Mouse (Mus musculus) WW6 (cell line): ENCODE measurements around the gene Polr2a.
"Not testable (repeated sequence)": the region's sequence is repeated elsewhere in the genome, so short reads cannot be mapped to it uniquely, and the experiment has no call there.

ENCODE experiments used
- DNase-seq: peaks from one replicate; pipeline ENCODE4 v3.0.0-alpha.2; 2013; ENCODE audit warnings: low read depth, low spot score

Gene Polr2a

GRCm38 (mm10) chr11:69754701-69755100 lies 3.7 kb downstream of the Polr2a start:
- no peak for DNase-seq

GRCm38 (mm10) chr11:69754233-69754632 lies 4.2 kb downstream of the Polr2a start:
- no peak for DNase-seq

GRCm38 (mm10) chr11:69752686-69753085 lies 5.8 kb downstream of the Polr2a start:
- DNase-seq: no peak

GRCm38 (mm10) chr11:69751635-69752034 lies 6.8 kb downstream of the Polr2a start:
- DNase-seq: no peak

- DNase-seq: not testable (repeated sequence)
These were observed 27.0 kb downstream of the Polr2a start for GRCm38 (mm10) chr11:69731408-69731807.

- DNase-seq: peak; percentile 86
These were observed 29.4 kb downstream of the Polr2a start for GRCm38 (mm10) chr11:69729063-69729462.

- no peak for DNase-seq
These were observed 32.5 kb downstream of the Polr2a start for GRCm38 (mm10) chr11:69725951-69726350.

GRCm38 (mm10) chr11:69723074-69723473 lies 35.4 kb downstream of the Polr2a start:
- no peak for DNase-seq

- DNase-seq: no peak
These were observed 37.6 kb downstream of the Polr2a start for GRCm38 (mm10) chr11:69720852-69721251.

GRCm38 (mm10) chr11:69719423-69719822 lies 39.0 kb downstream of the Polr2a start:
- DNase-seq: no peak

- DNase-seq: no peak
These were observed 39.8 kb downstream of the Polr2a start for GRCm38 (mm10) chr11:69718661-69719060.

GRCm38 (mm10) chr11:69716953-69717352 lies 41.5 kb downstream of the Polr2a start:
- DNase-seq: no peak

GRCm38 (mm10) chr11:69715929-69716328 lies 42.5 kb downstream of the Polr2a start:
- no peak for DNase-seq

- no peak for DNase-seq
These were observed 43.0 kb downstream of the Polr2a start for GRCm38 (mm10) chr11:69715482-69715881.

GRCm38 (mm10) chr11:69714636-69715329 lies 43.7 kb downstream of the Polr2a start:
- DNase-seq: no peak

GRCm38 (mm10) chr11:69712954-69713672 lies 45.3 kb downstream of the Polr2a start:
- DNase-seq: no peak

GRCm38 (mm10) chr11:69711082-69711481 lies 47.4 kb downstream of the Polr2a start:
- DNase-seq: no peak

- DNase-seq: no peak
These were observed 48.0 kb downstream of the Polr2a start for GRCm38 (mm10) chr11:69710470-69710869.

- no peak for DNase-seq
These were observed 48.6 kb downstream of the Polr2a start for GRCm38 (mm10) chr11:69709554-69710446.

GRCm38 (mm10) chr11:69708614-69709265 lies 49.7 kb downstream of the Polr2a start:
- DNase-seq: no peak

- DNase-seq: no peak
These were observed 50.5 kb downstream of the Polr2a start for GRCm38 (mm10) chr11:69707873-69708381.
